Mouse (Mus musculus) MEL-GATA-1-ER (cell line): ENCODE measurements around the gene Gatb.

Experiments
- DNase-seq: peaks from one replicate; pipeline ENCODE4 v3.0.0-alpha.2; 2012; ENCODE audit warnings: low read depth; ENCODE audit errors: extremely low read depth

The Gatb gene

GRCm38 (mm10) chr3:85592640-85593252, 18.8 kb downstream of the Gatb start:
- peak; percentile 66 for DNase-seq

- no peak for DNase-seq
Observed at GRCm38 (mm10) chr3:85594452-85594851, 20.5 kb downstream of the Gatb start.

GRCm38 (mm10) chr3:85599526-85599925, 25.6 kb downstream of the Gatb start:
- DNase-seq = no peak

- no peak for DNase-seq
Observed at GRCm38 (mm10) chr3:85601841-85602305, 28.0 kb downstream of the Gatb start.

DNA sequence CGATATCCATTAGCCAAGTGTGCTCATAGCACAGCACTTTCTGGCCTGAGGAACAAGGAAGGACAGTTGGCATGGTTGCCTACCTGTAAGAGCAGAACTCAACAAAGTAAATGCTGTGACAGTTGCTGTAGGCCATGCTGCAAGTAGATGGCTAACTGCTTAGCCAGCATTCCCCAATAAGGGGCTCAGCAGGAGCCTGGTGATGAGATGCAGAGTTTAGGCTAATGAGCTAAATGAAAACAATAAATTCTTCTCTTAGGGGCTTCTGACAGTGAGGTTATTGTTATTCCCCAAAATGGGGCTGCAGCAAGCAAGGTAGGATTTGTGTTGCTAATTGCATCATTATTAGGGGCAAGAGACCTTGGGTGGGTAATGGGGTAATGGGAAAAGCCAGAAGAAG, 29.9 kb downstream of the Gatb start:
- no peak for DNase-seq

DNA sequence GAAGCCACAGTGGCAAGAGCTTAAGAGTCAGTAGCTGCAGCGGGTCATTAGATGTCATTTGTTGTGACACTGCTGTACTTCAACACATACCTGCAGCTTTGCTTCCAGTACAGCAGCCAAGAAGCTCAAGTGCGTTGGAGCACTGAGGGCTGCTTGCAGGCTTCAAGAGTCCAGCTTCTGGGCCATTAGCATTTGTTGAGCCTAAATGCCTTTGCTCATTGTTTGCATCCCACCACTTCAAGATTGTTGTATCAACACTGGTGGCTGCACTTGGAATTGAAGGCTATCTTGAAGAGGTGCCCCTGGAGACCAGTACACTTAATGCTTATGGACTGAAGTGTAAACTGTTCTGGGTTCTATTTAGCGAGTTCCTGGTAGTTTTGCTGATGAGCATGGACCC, 33.0 kb downstream of the Gatb start:
- no peak for DNase-seq

DNA sequence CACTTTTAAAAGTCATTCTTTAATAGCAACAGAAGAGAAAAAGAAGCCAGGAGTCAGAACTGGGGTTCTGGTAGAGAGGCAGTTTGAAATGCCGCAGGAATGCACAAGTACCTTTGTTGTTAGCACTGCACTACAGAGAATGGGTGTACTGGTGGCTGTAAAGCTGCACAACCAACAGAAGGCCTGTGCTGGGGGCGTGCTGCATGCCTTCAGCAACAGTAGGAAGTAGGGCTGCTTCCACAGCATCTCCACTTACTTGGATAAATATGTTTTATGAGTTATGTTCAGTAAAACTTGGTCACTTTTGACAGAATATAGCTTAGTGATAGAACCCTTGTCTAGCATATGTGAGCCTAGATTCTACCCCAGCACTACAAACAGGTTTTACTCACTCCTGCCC, 33.8 kb downstream of the Gatb start:
- DNase-seq = no peak

DNA sequence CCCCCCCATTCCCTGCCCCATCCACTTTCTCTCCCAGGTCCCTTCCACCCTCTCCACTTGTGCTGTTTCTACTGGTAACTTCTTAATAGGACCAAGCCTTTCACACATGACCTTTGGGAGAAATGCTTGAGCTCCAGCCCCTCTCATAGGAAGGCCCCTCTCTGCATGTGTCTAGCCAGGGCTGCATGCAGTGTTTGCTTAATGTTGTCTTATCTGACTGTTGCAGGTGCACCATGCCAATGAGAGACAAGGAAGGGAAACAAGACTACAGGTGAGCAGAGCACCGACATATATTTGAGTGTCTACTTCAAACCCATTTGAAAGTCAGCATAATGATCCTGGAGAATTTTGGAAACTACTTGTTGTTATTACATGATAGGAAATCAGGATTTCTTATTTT, 42.5 kb downstream of the Gatb start:
- no peak for DNase-seq

DNA sequence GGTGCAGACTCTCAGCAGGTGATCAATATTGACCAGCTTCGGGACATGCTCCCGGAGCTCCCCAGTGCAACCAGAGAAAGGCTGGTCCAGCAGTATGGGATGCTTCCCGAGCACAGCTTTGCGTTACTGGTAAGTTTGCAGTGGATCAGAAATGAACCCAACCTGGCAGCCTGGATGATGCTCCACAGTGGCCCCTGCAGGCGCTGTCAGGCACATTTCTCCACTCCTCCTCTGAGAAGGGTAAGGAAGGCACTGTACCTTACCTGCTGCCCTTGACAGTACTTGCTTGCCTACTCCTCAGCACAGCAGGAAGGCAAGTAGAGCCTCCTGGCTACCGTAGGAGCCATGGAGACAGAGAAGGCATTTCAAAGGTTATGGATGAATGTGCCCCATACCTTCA, 45.0 kb downstream of the Gatb start:
- DNase-seq = no peak

DNA sequence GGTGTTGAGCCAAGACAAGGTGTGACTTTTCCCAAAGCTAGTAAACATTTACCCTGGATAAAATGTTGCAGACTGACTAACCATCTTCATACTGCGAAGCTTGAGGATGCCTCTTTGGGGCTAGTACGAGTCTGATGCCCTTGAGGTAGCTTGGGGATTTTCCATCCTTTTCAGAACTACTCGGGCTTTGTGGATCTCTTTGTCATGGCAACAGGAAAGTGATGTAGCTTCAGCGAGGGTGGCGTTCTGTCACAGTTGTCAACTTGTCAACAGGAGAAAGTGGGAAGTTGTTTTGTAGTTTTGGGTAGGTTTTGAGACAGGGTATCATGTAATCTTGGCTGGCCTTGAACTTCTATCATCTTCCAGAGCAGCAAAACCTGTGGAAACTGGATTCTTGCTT, 45.4 kb downstream of the Gatb start:
- no peak for DNase-seq

- no peak for DNase-seq
Observed at GRCm38 (mm10) chr3:85619751-85620150, 45.8 kb downstream of the Gatb start.

- DNase-seq = no peak
Observed at GRCm38 (mm10) chr3:85629895-85630510, 56.1 kb downstream of the Gatb start.

DNA sequence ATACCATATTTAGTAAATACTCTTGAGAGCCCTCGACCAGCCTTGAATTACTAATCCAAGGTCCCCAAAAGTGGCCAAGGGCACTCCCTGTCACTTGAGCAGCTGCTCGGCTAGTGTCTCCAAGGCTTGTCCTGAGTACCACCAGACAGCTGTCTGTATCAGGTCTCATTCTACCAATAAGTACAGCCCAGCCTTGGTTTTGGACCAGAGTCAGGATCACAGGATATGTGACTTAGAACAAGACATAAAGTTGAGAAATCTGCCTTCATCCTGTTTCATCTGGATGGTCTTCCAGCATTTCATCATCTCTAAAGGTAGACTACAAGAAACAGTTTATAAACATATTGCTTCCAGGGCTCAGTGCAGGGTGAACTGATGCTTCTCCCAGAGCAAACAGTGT, 59.8 kb downstream of the Gatb start:
- no peak for DNase-seq

DNA sequence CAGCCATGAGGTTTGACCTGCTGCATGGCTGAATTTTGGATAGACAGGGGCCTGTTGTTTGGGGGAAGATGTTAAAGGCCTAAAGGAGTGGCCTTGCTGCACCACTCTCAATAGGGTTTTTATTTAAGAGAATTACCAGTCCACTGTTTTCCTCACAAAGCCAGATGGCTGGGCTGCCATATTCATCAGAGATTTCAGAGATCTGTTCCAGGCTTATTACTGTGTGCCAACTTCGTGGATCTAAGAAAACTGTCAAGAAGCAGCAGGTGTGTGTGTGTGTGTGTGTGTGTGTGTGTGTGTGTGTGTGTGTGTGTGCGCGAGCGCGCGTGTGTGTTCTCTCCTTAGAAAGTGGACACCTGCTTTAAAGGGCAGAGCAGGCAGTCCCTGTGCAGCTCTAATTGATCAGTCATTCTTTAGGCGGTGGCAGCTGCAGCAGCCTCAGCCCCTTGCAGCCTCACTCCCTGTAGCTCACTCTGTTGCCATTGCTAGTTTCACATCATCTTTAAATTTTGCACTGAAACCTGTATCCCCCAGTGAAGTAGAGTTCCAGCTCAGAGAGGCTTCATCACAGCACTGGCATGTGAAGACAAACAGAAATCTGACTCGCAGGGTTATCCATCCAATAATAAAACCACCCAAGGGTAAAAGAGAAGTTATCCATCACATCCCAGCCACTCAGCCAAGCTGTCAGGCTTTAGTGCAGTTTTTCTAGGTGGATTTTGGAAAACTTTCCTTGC, 60.6 kb downstream of the Gatb start:
- DNase-seq = no peak

GRCm38 (mm10) chr3:85635126-85635419, 61.2 kb downstream of the Gatb start:
- DNase-seq = no peak

GRCm38 (mm10) chr3:85635591-85635990, 61.7 kb downstream of the Gatb start:
- no peak for DNase-seq

DNA sequence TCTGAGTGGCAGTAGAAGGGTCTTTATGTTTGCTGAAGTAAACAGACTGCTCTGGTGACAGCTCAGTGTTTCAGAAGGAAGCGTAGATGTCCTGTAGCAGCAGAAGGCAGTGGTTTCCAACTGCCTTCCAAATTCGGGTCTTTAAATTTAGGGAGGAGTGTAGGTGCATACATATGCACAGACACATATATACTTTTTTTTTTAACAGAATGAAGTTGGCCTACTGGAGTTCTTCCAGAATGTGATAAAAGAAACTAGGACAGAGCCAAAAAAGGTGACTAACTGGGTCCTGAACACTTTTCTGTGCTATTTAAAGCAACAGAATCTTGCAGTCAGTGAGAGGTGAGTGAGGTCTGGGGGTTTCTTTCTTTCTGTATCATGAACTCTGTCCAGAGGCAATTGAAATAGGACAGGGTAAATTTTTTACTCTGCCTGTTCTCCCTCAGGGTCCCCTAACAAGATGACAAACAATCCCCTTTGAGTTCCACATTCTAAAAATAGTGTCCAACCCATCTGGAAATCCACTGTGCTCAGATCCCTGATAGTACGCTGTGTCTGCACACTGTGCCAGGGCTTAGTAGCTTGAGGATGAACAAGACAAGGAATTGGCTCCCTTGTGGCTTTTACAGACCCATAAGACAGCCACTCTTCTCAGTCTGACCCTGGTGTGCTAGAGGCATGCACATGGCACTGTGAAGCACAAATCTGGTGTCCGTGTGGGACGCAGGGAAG, 63.0 kb downstream of the Gatb start:
- no peak for DNase-seq

GRCm38 (mm10) chr3:85641751-85642150, 67.8 kb downstream of the Gatb start:
- no peak for DNase-seq

GRCm38 (mm10) chr3:85644814-85645213, 70.9 kb downstream of the Gatb start:
- DNase-seq = no peak

- DNase-seq = no peak
Observed at GRCm38 (mm10) chr3:85645517-85646004, 71.6 kb downstream of the Gatb start.

DNA sequence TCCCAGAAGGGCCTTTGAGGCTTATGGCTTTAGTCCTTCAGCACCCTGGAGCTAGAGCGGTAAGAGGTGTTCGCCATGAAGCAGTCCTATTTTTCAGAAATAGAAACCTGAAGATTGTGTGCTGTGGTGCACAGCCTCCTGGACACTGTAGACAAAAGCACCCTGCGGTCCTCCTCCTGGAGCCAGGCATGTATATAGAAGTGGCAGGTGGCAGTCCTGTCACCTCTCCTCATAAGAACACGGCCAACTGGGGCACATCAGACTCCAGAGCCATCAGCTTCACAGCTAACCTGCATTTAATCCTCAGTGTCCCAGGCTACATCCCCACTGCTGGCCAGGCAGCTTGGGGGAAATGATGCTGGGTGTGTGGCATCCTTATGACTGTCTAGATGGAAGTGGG, 75.3 kb downstream of the Gatb start:
- no peak for DNase-seq
